Mouse (Mus musculus): ENCODE measurements around the gene P2rx7.
"Not testable (repeated sequence)": the region's sequence is repeated elsewhere in the genome, so short reads cannot be mapped to it uniquely, and the experiment has no call there.

P2rx7 gene

GRCm38 (mm10) chr5:122647256-122647924 is 3.7 kb downstream of the P2rx7 start:
- no peak for DNase-seq

GRCm38 (mm10) chr5:122647952-122648374 is 4.3 kb downstream of the P2rx7 start:
- DNase-seq = not testable (repeated sequence)

GRCm38 (mm10) chr5:122649264-122649663 is 5.6 kb downstream of the P2rx7 start:
- DNase-seq = no peak

- no peak for DNase-seq
Measured at GRCm38 (mm10) chr5:122650100-122650499, 6.4 kb downstream of the P2rx7 start.

GRCm38 (mm10) chr5:122652506-122652905 is 8.8 kb downstream of the P2rx7 start:
- no peak for DNase-seq

GRCm38 (mm10) chr5:122653112-122653445 is 9.4 kb downstream of the P2rx7 start:
- no peak for DNase-seq

- DNase-seq = no peak
Measured at GRCm38 (mm10) chr5:122653446-122654267, 9.9 kb downstream of the P2rx7 start.

- DNase-seq = peak; percentile 92
Measured at GRCm38 (mm10) chr5:122654268-122654573, 10.5 kb downstream of the P2rx7 start.

GRCm38 (mm10) chr5:122656808-122657207 is 13.1 kb downstream of the P2rx7 start:
- no peak for DNase-seq

GRCm38 (mm10) chr5:122662501-122662900 is 18.8 kb downstream of the P2rx7 start:
- DNase-seq = no peak

- no peak for DNase-seq
Measured at GRCm38 (mm10) chr5:122665036-122665435, 21.3 kb downstream of the P2rx7 start.

GRCm38 (mm10) chr5:122668981-122669897 is 25.5 kb downstream of the P2rx7 start:
- DNase-seq = no peak

- not testable (repeated sequence) for DNase-seq
Measured at GRCm38 (mm10) chr5:122671641-122672040, 27.9 kb downstream of the P2rx7 start.

GRCm38 (mm10) chr5:122672298-122672697 is 28.6 kb downstream of the P2rx7 start:
- no peak for DNase-seq

- DNase-seq = no peak
Measured at GRCm38 (mm10) chr5:122676002-122676401, 32.3 kb downstream of the P2rx7 start.

GRCm38 (mm10) chr5:122677983-122678382 is 34.3 kb downstream of the P2rx7 start:
- DNase-seq = no peak

- no peak for DNase-seq
Measured at GRCm38 (mm10) chr5:122679881-122680280, 36.2 kb downstream of the P2rx7 start.

GRCm38 (mm10) chr5:122681276-122681675 is 37.6 kb downstream of the P2rx7 start:
- DNase-seq = peak; percentile 70

- peak; percentile 94 for DNase-seq
Measured at GRCm38 (mm10) chr5:122683926-122684325, 40.2 kb downstream of the P2rx7 start.

GRCm38 (mm10) chr5:122687391-122687790 is 43.7 kb downstream of the P2rx7 start:
- peak; percentile 52 for DNase-seq

- peak; percentile 48 for DNase-seq
Measured at GRCm38 (mm10) chr5:122689153-122689552, 45.4 kb downstream of the P2rx7 start.

- DNase-seq = no peak
Measured at GRCm38 (mm10) chr5:122690486-122690885, 46.8 kb downstream of the P2rx7 start.

Data from heart, adult 11 months (tissue).